Mouse (Mus musculus): ENCODE measurements around the gene Prom2. TPM values are rescaled to one million over a fixed set of nuclear protein-coding genes. Genes with fewer than 3 reads are reported as not detected.

Gene Prom2
- total and polyA plus RNA-seq, 3 experiments, result not detected

GRCm38 (mm10) chr2:127586694-127587513 is 45.6 kb upstream of the Prom2 start, which contains the start of the genes Zfp661 and Mrps5 (continued):
- TF ChIP-seq ZNF384 (IDR thresholded peaks at IDR 0.05; ENCODE audit: low read depth, low read length), result no peak
- TF ChIP-seq SMC3 (IDR thresholded peaks at IDR 0.05; ENCODE audit: low read depth, low read length), result no peak
- no peak for TF ChIP-seq CHD2 (IDR thresholded peaks at IDR 0.05; ENCODE audit: low read length)
- TF ChIP-seq KAT2A (conservative IDR thresholded peaks at IDR 0.05; ENCODE audit: low read depth, low read length), result no peak; the same call in 1 of the 2 replicates
- TF ChIP-seq BHLHE40 (IDR thresholded peaks at IDR 0.05; ENCODE audit: borderline replicate concordance, low read depth, low read length), result no peak
- TF ChIP-seq RCOR1 (IDR thresholded peaks at IDR 0.05; ENCODE audit: low read depth, low read length), result no peak
- no peak for TF ChIP-seq ZC3H11A (IDR thresholded peaks at IDR 0.05; ENCODE audit: low read depth, low read length)
- TF ChIP-seq USF1 (IDR thresholded peaks at IDR 0.05; ENCODE audit: low read depth, low read length), result no peak
- TF ChIP-seq TCF12 (IDR thresholded peaks at IDR 0.05; ENCODE audit: low read depth, low read length), result no peak
- no peak for TF ChIP-seq NRF1 (IDR thresholded peaks at IDR 0.05; ENCODE audit: insufficient read depth, low read depth, low read length, poor library complexity, severe bottlenecking)
- peak; percentile 100 for TF ChIP-seq MAX (IDR thresholded peaks at IDR 0.05; ENCODE audit: low read length)

- Histone ChIP-seq H3K4me3 (ENCODE audit: control insufficient read depth in 1 of 2, insufficient read depth in 1 of 2, low read depth in 2 of 2, low read length in 2 of 2) (peak overlapping the region; percentile 62 to 86), H3K27ac (ENCODE audit: control insufficient read depth, low read depth, low read length) (no peak overlapping the region), H3K9me3 (replicated peaks; ENCODE audit: insufficient read depth, low read length) (no peaks in the 10 kb centered on the region), H3K9ac (ENCODE audit: control insufficient read depth, low read depth, low read length, poor library complexity, severe bottlenecking) (peak overlapping the region; percentile 60), H3K36me3 (ENCODE audit: control insufficient read depth in 1 of 2, insufficient read depth in 2 of 2, low read length in 2 of 2) (peaks cover 0 to 15% of the 10 kb centered on the region in 2 experiments; a peak in 2 of 4 replicates), H3K79me2 (ENCODE audit: control insufficient read depth, insufficient read depth, low read length, poor library complexity) (peaks cover 19% of the 10 kb centered on the region), H3K27me3 (ENCODE audit: control insufficient read depth in 1 of 2, insufficient read depth in 2 of 2, low read length in 2 of 2) (no peaks in the 10 kb centered on the region), H3K4me1 (ENCODE audit: control insufficient read depth in 1 of 2, insufficient read depth in 2 of 2, low read length in 2 of 2) (peaks cover 0 to 26% of the 10 kb centered on the region in 2 experiments; a peak in 3 of 4 replicates)
- DNase-seq (ENCODE audit: low read depth, low spot score), result peak; percentile 97
- TF ChIP-seq CTCF (IDR thresholded peaks at IDR 0.05 in 2 of 3, conservative IDR thresholded peaks at IDR 0.05 in 1 of 3; ENCODE audit: control insufficient read depth in 1 of 3, insufficient read depth in 1 of 3, low read depth in 2 of 3, low read length in 3 of 3, poor library complexity in 1 of 3, severe bottlenecking in 1 of 3), result no peak
- no peak for TF ChIP-seq USF1 (IDR thresholded peaks at IDR 0.05; ENCODE audit: low read depth, low read length)
- TF ChIP-seq POLR2AphosphoS2 (IDR thresholded peaks at IDR 0.05; ENCODE audit: low read length), result peak; percentile 84
- peak; percentile 89 for TF ChIP-seq NELFE (IDR thresholded peaks at IDR 0.05; ENCODE audit: low read depth, low read length)
- TF ChIP-seq POLR2A (IDR thresholded peaks at IDR 0.05; ENCODE audit: control insufficient read depth in 1 of 2, insufficient read depth in 1 of 2, low read depth in 1 of 2, low read length in 2 of 2, poor library complexity in 1 of 2), result peak; percentile 84 to 92
- TF ChIP-seq MYC (IDR thresholded peaks at IDR 0.05; ENCODE audit: low read depth, low read length), result peak; percentile 71; the same call in 1 of the 2 replicates
- TF ChIP-seq RCOR1 (IDR thresholded peaks at IDR 0.05; ENCODE audit: low read depth, low read length), result no peak
- TF ChIP-seq USF2 (IDR thresholded peaks at IDR 0.05; ENCODE audit: borderline replicate concordance in 1 of 2, insufficient read depth in 1 of 2, low read depth in 1 of 2, low read length in 2 of 2), result no peak
- TF ChIP-seq BHLHE40 (IDR thresholded peaks at IDR 0.05; ENCODE audit: borderline replicate concordance, low read depth, low read length), result no peak
- no peak for TF ChIP-seq GABPA (IDR thresholded peaks at IDR 0.05; ENCODE audit: low read depth, low read length)
- peak; percentile 67; the same call in 1 of the 2 replicates for TF ChIP-seq ELF1 (IDR thresholded peaks at IDR 0.05; ENCODE audit: low read depth, low read length)
- TF ChIP-seq MAFK (IDR thresholded peaks at IDR 0.05; ENCODE audit: borderline replicate concordance, low read depth, low read length), result no peak
- TF ChIP-seq MYB (IDR thresholded peaks at IDR 0.05; ENCODE audit: low read depth, low read length), result no peak
- TF ChIP-seq POLR2AphosphoS5 (IDR thresholded peaks at IDR 0.05; ENCODE audit: borderline replicate concordance, low read depth, low read length), result no peak
- TF ChIP-seq KAT2A (conservative IDR thresholded peaks at IDR 0.05; ENCODE audit: low read depth, low read length), result peak; percentile 94
- TF ChIP-seq ZMIZ1 (IDR thresholded peaks at IDR 0.05; ENCODE audit: low read depth, low read length), result peak; percentile 67
- TF ChIP-seq EP300 (IDR thresholded peaks at IDR 0.05; ENCODE audit: low read depth in 1 of 2, low read length in 2 of 2), result no peak
- TF ChIP-seq GATA1 (IDR thresholded peaks at IDR 0.05; ENCODE audit: low read depth, low read length), result 0 out of 2 replicates have a peak, but pooled peaks have one; percentile 6
- TF ChIP-seq ZC3H11A (IDR thresholded peaks at IDR 0.05; ENCODE audit: low read depth, low read length), result no peak
- TF ChIP-seq MAX (IDR thresholded peaks at IDR 0.05; ENCODE audit: low read length), result peak; percentile 87
- TF ChIP-seq MAZ (IDR thresholded peaks at IDR 0.05; ENCODE audit: low read depth, low read length), result peak; percentile 6; the same call in 1 of the 2 replicates
- no peak for TF ChIP-seq ETS1 (IDR thresholded peaks at IDR 0.05; ENCODE audit: low read depth, low read length)
- peak; percentile 99 for TF ChIP-seq SIN3A (IDR thresholded peaks at IDR 0.05; ENCODE audit: low read length)
- TF ChIP-seq HCFC1 (IDR thresholded peaks at IDR 0.05; ENCODE audit: low read depth, low read length), result peak; percentile 100
- TF ChIP-seq ZKSCAN1 (IDR thresholded peaks at IDR 0.05; ENCODE audit: low read depth, low read length), result no peak
- no peak for TF ChIP-seq TAL1 (IDR thresholded peaks at IDR 0.05; ENCODE audit: low read length)
- peak; percentile 82 for TF ChIP-seq TBP (IDR thresholded peaks at IDR 0.05; ENCODE audit: low read depth, low read length)
- no peak for TF ChIP-seq RAD21 (IDR thresholded peaks at IDR 0.05; ENCODE audit: low read depth, low read length)
These were observed 43.2 kb upstream of the Prom2 start for GRCm38 (mm10) chr2:127584436-127584858.

Data from MEL (cell line).